Comparison of ENCODE assay signal across 11 mouse cellular contexts in the genomic region with DNA sequence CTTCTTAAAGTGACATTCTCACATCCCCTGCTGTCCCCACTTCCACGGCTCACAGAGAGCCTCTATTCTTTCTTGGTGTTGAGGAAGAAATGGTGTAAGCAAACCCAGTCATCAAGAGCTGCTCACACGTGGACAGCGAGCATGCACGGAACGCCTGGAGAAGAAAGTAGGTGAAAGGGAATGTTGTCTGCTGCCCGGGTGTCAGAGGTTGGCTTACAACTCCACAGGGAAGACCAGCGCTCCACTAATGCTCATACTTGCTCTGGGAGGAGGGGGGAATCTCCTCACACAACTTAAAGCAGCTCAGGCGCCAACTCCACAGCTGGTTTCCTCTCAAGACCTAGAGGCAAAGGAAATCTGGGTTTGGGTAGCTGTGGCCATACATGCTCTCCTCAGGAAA.
A peak's percentile ranks its signal among the peaks of the same experiment; 100 is the strongest.
DNase-seq lines count a peak whose midpoint lies in the region; ATAC-seq and TF ChIP-seq lines count a peak whose summit lies in the region.
"Had no signal": no experiment of that assay in that cellular context is flagged by ENCODE, and none has a peak within 500 bp of the region (broad histone marks: within the 10 kb centered on the region; RNA-seq: fewer than 3 reads in every experiment).

No protein-coding gene starts in this region.

- no peaks in the 10 kb centered on the region for H3K79me2 ChIP-seq in liver, adult 2 months (ENCODE audit: control insufficient read depth, insufficient read depth, low read length)

- no peak for TF ChIP-seq POLR2A in liver, adult 2 months (IDR thresholded peaks at IDR 0.05; ENCODE audit: extremely low read depth, insufficient read depth, low read length)

- peak overlapping the region; percentile 71 for H3K27ac ChIP-seq in liver, adult 2 months (replicated peaks; ENCODE audit: insufficient read depth, low read depth, low read length)
- no peak overlapping the region for H3K27ac ChIP-seq in limb, embryonic 13.5 days
- H3K27ac ChIP-seq: embryonic facial prominence, embryonic 13.5 days; intestine, embryonic 15.5 days had no signal

- 22% methylated on average over 8 of the region's 8 CpGs for WGBS in liver, adult 2 months
- WGBS in limb, embryonic 13.5 days = 37% methylated on average over 8 of the region's 8 CpGs

- peak; percentile 43 for DNase-seq in adrenal gland, adult 2 months
- DNase-seq in adrenal gland, adult 8-10 months = no peak
- peak; percentile 91 for DNase-seq in liver, adult 2 months (ENCODE audit: extremely low read depth, low read depth, low spot score)
- no peak for DNase-seq in liver
- DNase-seq in embryo, embryonic 11 days = peak; percentile 53
- DNase-seq in gastrocnemius, adult 8-10 months (ENCODE audit: low spot score in 2 of 2) = no peak
- DNase-seq in cerebellum, postnatal 4 days (ENCODE audit: low spot score in 2 of 2) = no peak

- peaks cover 11% of the 10 kb centered on the region for H3K4me1 ChIP-seq in liver, adult 2 months (ENCODE audit: control insufficient read depth, insufficient read depth, low read length)
- H3K4me1 ChIP-seq in limb, embryonic 13.5 days = peaks cover 10% of the 10 kb centered on the region; the same call in 1 of the 2 replicates

- no peaks in the 10 kb centered on the region for H3K36me3 ChIP-seq in liver, adult 2 months (ENCODE audit: control insufficient read depth, insufficient read depth, low read length)
- no peaks in the 10 kb centered on the region for H3K36me3 ChIP-seq in limb, embryonic 13.5 days
- H3K36me3 ChIP-seq: embryonic facial prominence, embryonic 13.5 days; intestine, embryonic 15.5 days had no signal

- no peaks in the 10 kb centered on the region for H3K27me3 ChIP-seq in liver, adult 2 months (ENCODE audit: control insufficient read depth, insufficient read depth, low read length)
- no peaks in the 10 kb centered on the region for H3K27me3 ChIP-seq in limb, embryonic 13.5 days
- H3K27me3 ChIP-seq: embryonic facial prominence, embryonic 13.5 days; intestine, embryonic 15.5 days had no signal

- H3K4me2 ChIP-seq in limb, embryonic 13.5 days (replicated peaks) = no peak overlapping the region
- H3K4me2 ChIP-seq: embryonic facial prominence, embryonic 13.5 days; intestine, embryonic 15.5 days; midbrain, embryonic 11.5 days had no signal

- no peak for TF ChIP-seq CTCF in liver, adult 2 months (IDR thresholded peaks at IDR 0.05; ENCODE audit: low read depth, low read length)

- 0 out of 2 replicates have a peak, but pooled peaks have one; percentile 28 for ATAC-seq in limb, embryonic 13.5 days (ENCODE audit: low FRiP score, low read depth)
- ATAC-seq: intestine, embryonic 15.5 days had no signal

- peaks cover 6% of the 10 kb centered on the region; the same call in 1 of the 2 replicates for H3K9me3 ChIP-seq in limb, embryonic 13.5 days
- H3K9me3 ChIP-seq: intestine, embryonic 15.5 days had no signal

- H3K9ac ChIP-seq in liver, adult 2 months (ENCODE audit: low read depth, low read length) = no peak overlapping the region
- no peak overlapping the region for H3K9ac ChIP-seq in limb, embryonic 13.5 days
- H3K9ac ChIP-seq: embryonic facial prominence, embryonic 13.5 days; intestine, embryonic 15.5 days had no signal

- H3K4me3 ChIP-seq in liver, adult 2 months (ENCODE audit: insufficient read depth, low read depth, low read length) = no peak overlapping the region
- no peak overlapping the region for H3K4me3 ChIP-seq in limb, embryonic 13.5 days
- H3K4me3 ChIP-seq: embryonic facial prominence, embryonic 13.5 days; intestine, embryonic 15.5 days had no signal

Comparison
In these comparisons a context has a peak if more than half of its experiments do, and no peak if none do; other contexts are left out.
1. DNase-seq: peak in adrenal gland, adult 2 months (single experiment), liver, adult 2 months (single experiment) and embryo, embryonic 11 days (single experiment); none in adrenal gland, adult 8-10 months (single experiment), liver (single experiment), gastrocnemius, adult 8-10 months (0 of 2) and cerebellum, postnatal 4 days (0 of 2).